Mouse (Mus musculus) limb, embryonic 10.5 days (tissue): ENCODE results near the gene Uri1. TPM values are rescaled to one million over a fixed set of nuclear protein-coding genes. Genes with fewer than 3 reads are reported as not detected.

ENCODE experiments used
- polyA plus RNA-seq: library from polyadenylated mRNA; unstranded; fragments of >200 nt; fragmentation: Nextera tagmentation; extraction: Ambion mirVana; gene quantifications from 2 replicates; pipeline ENCODE4 v1.2.1, GENCODE M21; 2016

Gene Uri1
- polyA plus RNA-seq, 1 experiment from 2014 or later = 39.1 TPM

Other genes with a start within 250 kb of the Uri1 start
- 1.3 and 1.8 TPM in 2 replicates for gene Zfp536, start 249.9 kb downstream of the Uri1 start, polyA plus RNA-seq
- gene Ccne1, start 84.0 kb upstream of the Uri1 start, polyA plus RNA-seq = 158 and 194 TPM in 2 replicates
- 12.2 and 14.5 TPM in 2 replicates for gene 1600014C10Rik, start 159.7 kb upstream of the Uri1 start, polyA plus RNA-seq
- 2.9 and 4.3 TPM in 2 replicates for gene Plekhf1, start 204.5 kb upstream of the Uri1 start, polyA plus RNA-seq
- 82.9 and 89.6 TPM in 2 replicates for gene Pop4, start 247.9 kb upstream of the Uri1 start, polyA plus RNA-seq